Mouse (Mus musculus): ENCODE measurements around the gene Epha2.

GRCm38 (mm10) chr4:141359222-141359621, 58.2 kb downstream of the Epha2 start:
- TF ChIP-seq CTCF (IDR thresholded peaks at IDR 0.05; ENCODE audit: control insufficient read depth, insufficient read depth, low read length) (no peak), POLR2A (IDR thresholded peaks at IDR 0.05; ENCODE audit: borderline replicate concordance, control insufficient read depth, low read depth, low read length) (no peak)
